Mouse (Mus musculus) naive thymus-derived CD4-positive, alpha-beta T cell, adult 2 months (primary cell): Measurements from ENCODE around the gene Scyl1.

ENCODE experiments used
- DNase-seq: peaks from one replicate; pipeline ENCODE4 v3.0.0-alpha.2; 2011; ENCODE audit warnings: low read depth

Scyl1 gene

GRCm38 (mm10) chr19:5742241-5742641 lies 29.0 kb downstream of the Scyl1 start:
- no peak for DNase-seq

GRCm38 (mm10) chr19:5741641-5742240 lies 29.5 kb downstream of the Scyl1 start:
- DNase-seq, result no peak

- no peak for DNase-seq
These were observed 30.6 kb downstream of the Scyl1 start, which contains the start of gene Ltbp3 for GRCm38 (mm10) chr19:5740320-5741317. Ltbp3 (plus strand) TSS chr19:5740904.

GRCm38 (mm10) chr19:5739446-5739845 lies 31.8 kb downstream of the Scyl1 start:
- DNase-seq, result no peak

GRCm38 (mm10) chr19:5734325-5734724 lies 36.9 kb downstream of the Scyl1 start:
- DNase-seq, result no peak

GRCm38 (mm10) chr19:5731264-5731978 lies 39.8 kb downstream of the Scyl1 start:
- peak; percentile 89 for DNase-seq

GRCm38 (mm10) chr19:5730314-5731186 lies 40.7 kb downstream of the Scyl1 start:
- DNase-seq, result no peak

- DNase-seq, result peak; percentile 85
These were observed 41.8 kb downstream of the Scyl1 start, which contains the start of gene Fam89b for GRCm38 (mm10) chr19:5729444-5729815. Fam89b (minus strand) TSS chr19:5729653.

- peak; percentile 51 for DNase-seq
These were observed 42.4 kb downstream of the Scyl1 start for GRCm38 (mm10) chr19:5728631-5729443.

- peak; percentile 91 for DNase-seq
These were observed 43.5 kb downstream of the Scyl1 start for GRCm38 (mm10) chr19:5727701-5728100.

- peak; percentile 73 for DNase-seq
These were observed 44.1 kb downstream of the Scyl1 start for GRCm38 (mm10) chr19:5726961-5727578.

- peak; percentile 81 for DNase-seq
These were observed 45.3 kb downstream of the Scyl1 start, which contains the start of gene Ehbp1l1 for GRCm38 (mm10) chr19:5725767-5726515. Ehbp1l1 (minus strand) TSS chr19:5726317.

- no peak for DNase-seq
These were observed 46.1 kb downstream of the Scyl1 start for GRCm38 (mm10) chr19:5725029-5725707.

GRCm38 (mm10) chr19:5724549-5724941 lies 46.7 kb downstream of the Scyl1 start:
- peak; percentile 42 for DNase-seq

- DNase-seq, result no peak
These were observed 47.2 kb downstream of the Scyl1 start for GRCm38 (mm10) chr19:5723934-5724548.

GRCm38 (mm10) chr19:5722848-5723425 lies 48.3 kb downstream of the Scyl1 start:
- no peak for DNase-seq

- no peak for DNase-seq
These were observed 50.0 kb downstream of the Scyl1 start for GRCm38 (mm10) chr19:5721233-5721632.

- DNase-seq, result no peak
These were observed 54.3 kb downstream of the Scyl1 start for GRCm38 (mm10) chr19:5716955-5717354.
